Mouse (Mus musculus) heart, postnatal 10 days (tissue): ENCODE measurements around the gene Macc1. TPM values are rescaled to one million over a fixed set of nuclear protein-coding genes. Genes with fewer than 3 reads are reported as not detected.

Experiments used
- DNase-seq, 2 experiments: peaks; one replicate each; pipeline ENCODE4 v3.0.0; 2021
- intact Hi-C: fragments of 180-260 bp; cut with DNase I; formaldehyde crosslinking; loops from one replicate; pipeline ENCODE4 v1.15.1; 2025
- total RNA-seq, 2 experiments: library from RNA; stranded (reverse); gene quantifications; 2 replicates each; pipeline ENCODE4 v1.2.3; 2021

Macc1 gene
- total RNA-seq, 2 experiments from 2014 or later, result not detected

DNA sequence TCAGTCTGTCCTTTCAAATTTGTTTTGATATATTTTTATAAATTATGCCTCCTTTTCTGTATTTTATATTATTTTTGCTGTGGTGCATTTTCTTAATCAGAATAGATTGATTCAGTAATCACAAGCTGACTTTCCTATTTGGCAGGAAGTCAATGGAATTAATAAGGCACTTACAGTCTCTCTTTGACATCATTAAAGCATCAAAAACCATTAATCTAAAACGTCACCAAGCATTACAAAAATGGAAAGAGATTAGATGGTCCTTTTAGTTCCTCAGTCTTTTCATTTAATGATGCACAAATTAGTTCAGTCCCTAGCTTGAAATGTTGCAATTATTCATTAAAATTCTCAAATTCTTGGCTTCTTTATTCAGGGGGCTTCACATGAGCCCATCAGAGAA is 153.6 kb downstream of the Macc1 start:
- intact Hi-C loops, result no loop called here

DNA sequence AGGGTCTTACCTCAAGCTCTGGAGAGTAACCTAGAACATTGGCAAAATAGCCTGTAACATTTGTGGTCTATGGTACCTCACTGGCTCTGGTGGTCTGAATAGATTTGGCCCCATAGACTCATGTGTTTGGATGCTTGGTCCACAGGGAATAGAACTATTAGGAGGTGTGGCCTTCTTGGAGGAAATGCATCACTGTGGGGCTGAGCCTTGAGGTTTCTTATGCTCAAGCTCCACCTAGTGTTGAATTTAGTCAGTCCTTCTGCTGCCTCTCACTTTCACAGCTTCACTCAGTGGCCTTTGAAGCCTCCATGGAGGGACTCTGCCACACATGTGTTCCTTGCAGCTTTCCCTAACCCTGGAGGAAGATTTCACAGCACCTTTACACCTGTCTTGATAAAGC is 156.2 kb downstream of the Macc1 start:
- intact Hi-C loops, result no loop called here
- DNase-seq, result peak in 1 of 2 experiments; percentile 4

More for the DNA sequence above, 153.6 kb downstream of the Macc1 start:
- DNase-seq, result no peak

DNA sequence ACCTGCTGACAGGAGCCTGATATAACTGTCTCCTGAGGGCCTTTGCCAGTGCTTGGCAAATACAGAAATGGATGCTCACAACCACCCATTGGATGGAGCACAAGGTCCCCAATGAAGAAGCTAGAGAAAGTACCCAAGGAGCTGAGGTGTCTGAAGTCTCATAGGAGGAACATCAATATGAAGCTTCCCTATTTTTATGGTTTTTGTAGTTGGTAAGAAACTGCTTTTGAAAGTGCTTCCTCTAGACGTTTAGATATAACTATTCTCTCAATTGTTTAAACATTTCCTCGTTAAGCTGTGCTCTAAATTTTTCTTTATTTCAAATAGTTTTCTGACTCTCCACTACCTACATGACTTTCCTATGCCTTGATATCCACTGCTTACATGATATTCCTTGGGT is 169.2 kb downstream of the Macc1 start:
- DNase-seq, result no peak
- intact Hi-C loops, result no loop called here

DNA sequence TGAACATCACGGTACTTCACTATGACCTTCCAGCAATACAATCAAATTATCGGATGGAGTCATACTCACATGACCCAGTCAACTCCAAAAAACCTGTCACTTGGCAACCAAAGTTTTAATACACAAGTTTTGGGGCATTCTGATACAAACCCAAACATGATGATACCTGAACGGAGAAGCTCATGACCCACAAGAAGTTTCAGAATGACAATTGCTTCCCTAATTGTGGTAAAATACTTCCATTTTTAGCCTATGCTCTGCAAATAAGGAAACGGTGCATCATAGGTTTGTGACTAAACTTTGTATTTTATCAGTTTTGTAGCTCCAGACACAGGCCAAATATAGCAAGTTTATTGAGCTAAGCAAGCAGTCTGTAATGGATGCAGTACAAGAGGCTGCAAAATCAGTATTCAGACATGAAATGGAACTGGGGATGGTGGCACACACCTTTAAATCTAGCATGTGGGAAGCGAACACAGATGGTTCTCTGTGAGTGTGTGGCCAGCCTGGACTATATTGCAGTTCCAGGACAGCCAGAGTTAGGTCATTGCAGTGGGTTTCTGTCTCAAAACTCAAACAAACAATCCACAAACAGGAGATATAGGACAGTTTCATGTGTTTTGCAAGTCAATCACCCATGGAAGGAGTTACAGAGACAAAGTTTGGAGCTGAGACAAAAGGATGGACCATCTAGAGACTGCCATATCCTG is 170.0 kb downstream of the Macc1 start:
- DNase-seq, result no peak
- intact Hi-C loops, result no loop called here

DNA sequence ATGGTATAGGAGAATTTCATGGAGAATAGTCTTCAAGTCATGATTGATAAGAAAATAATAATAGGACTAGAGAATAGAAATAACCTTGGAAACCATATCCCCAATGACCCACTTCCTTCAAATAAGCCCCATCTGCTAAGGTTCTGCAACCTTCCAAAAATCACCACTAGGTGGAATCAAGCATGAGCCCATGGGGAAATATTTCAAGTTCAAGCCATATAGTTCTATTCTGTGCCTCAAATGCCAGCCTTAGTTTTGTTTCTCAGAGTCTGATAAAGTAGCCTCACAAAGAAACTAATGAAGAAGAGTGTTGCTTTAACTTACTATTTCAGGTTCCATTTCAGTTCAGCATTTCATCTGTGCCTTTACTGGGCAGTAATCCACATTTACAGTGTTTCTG is 197.1 kb downstream of the Macc1 start:
- DNase-seq, result no peak
- intact Hi-C loops, result no loop called here

Other genes with a start within 250 kb of the Macc1 start
- gene Itgb8, start 75.5 kb upstream of the Macc1 start, total RNA-seq, result 1 to 10 TPM; 2.0 TPM